ENCODE assay signal across 9 mouse cellular contexts in the genomic region with DNA sequence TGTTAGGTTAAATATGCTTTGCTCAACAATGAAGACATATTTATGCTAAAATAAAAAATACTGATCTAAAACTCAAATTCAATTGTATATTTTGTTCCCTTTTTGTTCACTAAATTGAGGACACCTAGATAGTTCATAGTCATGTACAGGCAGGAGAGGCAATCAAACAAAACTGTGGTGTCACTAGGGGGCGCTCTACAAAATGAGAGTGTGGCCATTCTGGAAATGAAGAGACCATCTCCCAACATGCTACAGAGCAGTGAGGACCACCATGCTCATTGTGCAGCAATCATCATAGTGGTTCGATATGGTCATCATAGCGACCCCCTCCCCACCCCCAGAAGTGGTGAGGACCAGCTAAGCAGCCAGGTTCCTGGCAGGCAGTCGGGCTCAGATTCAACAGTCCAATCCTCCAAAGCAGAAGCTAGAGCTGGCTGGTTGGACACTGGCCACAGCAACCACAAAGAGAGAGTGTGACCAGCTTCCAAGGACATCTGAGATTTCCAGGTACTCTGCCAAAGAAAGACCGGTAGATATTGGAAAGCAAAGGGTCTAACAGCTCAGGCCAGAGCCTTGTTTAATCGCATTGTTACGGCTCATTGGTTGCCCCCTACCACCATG.
DNase-seq lines count a peak whose midpoint lies in the region; ATAC-seq and TF ChIP-seq lines count a peak whose summit lies in the region.
"Had no signal": no experiment of that assay in that cellular context is flagged by ENCODE, and none has a peak within 500 bp of the region (broad histone marks: within the 10 kb centered on the region; RNA-seq: fewer than 3 reads in every experiment).

No protein-coding gene starts in this region.

- WGBS in lung, embryonic 14.5 days, result 84% methylated on average over 7 of the region's 7 CpGs
- WGBS in forebrain, embryonic 10.5 days, result 87% methylated on average over 7 of the region's 7 CpGs

- H3K36me3 ChIP-seq in lung, embryonic 14.5 days (ENCODE audit: insufficient read depth), result no peaks in the 10 kb centered on the region
- no peaks in the 10 kb centered on the region for H3K36me3 ChIP-seq in forebrain, embryonic 10.5 days (replicated peaks)
- H3K36me3 ChIP-seq: midbrain, embryonic 12.5 days had no signal

- H3K27me3 ChIP-seq in lung, embryonic 14.5 days (ENCODE audit: insufficient read depth, low read length), result no peaks in the 10 kb centered on the region
- no peaks in the 10 kb centered on the region for H3K27me3 ChIP-seq in forebrain, embryonic 10.5 days (ENCODE audit: poor library complexity, severe bottlenecking)
- H3K27me3 ChIP-seq: midbrain, embryonic 12.5 days had no signal

- H3K4me1 ChIP-seq in lung, embryonic 14.5 days (ENCODE audit: insufficient read depth), result peaks cover 3% of the 10 kb centered on the region; the same call in 1 of the 2 replicates
- H3K4me1 ChIP-seq in forebrain, embryonic 10.5 days, result peaks cover 7% of the 10 kb centered on the region; the same call in 1 of the 2 replicates
- H3K4me1 ChIP-seq: midbrain, embryonic 12.5 days had no signal

- H3K9me3 ChIP-seq in lung, embryonic 14.5 days (ENCODE audit: low read depth, low read length), result no peaks in the 10 kb centered on the region
- H3K9me3 ChIP-seq in forebrain, embryonic 10.5 days, result no peaks in the 10 kb centered on the region
- H3K9me3 ChIP-seq: midbrain, embryonic 12.5 days had no signal

- H3K4me3 ChIP-seq in lung, embryonic 14.5 days (ENCODE audit: low read depth, low read length), result no peak overlapping the region
- no peak overlapping the region for H3K4me3 ChIP-seq in forebrain, embryonic 10.5 days
- H3K4me3 ChIP-seq: midbrain, embryonic 12.5 days had no signal

- DNase-seq in cerebellum, adult 11 months, result peak; percentile 1
- DNase-seq in cerebellum, adult 11-12 months, result no peak
- peak; percentile 5 to 6 for DNase-seq in left cerebral cortex, postnatal 14 days (ENCODE audit: low spot score in 2 of 2)
- DNase-seq in left cerebral cortex, adult 8-10 months (ENCODE audit: low spot score in 2 of 2), result no peak
- DNase-seq in cerebellum, postnatal 36 days, result peak; percentile 7 to 19
- DNase-seq in lung, embryonic 14.5 days, result no peak
- DNase-seq in forebrain, embryonic 10.5 days (ENCODE audit: extremely low spot score, low spot score), result no peak
- DNase-seq in urinary bladder, postnatal 36 days (ENCODE audit: low spot score in 2 of 2), result no peak

- TF ChIP-seq CTCF in lung, embryonic 14.5 days (IDR thresholded peaks at IDR 0.05; ENCODE audit: low read depth), result peak; percentile 43; the same call in 1 of the 2 replicates

- no peak overlapping the region for H3K4me2 ChIP-seq in lung, embryonic 14.5 days
- H3K4me2 ChIP-seq: midbrain, embryonic 12.5 days had no signal

- H3K9ac ChIP-seq in lung, embryonic 14.5 days, result no peak overlapping the region
- H3K9ac ChIP-seq: midbrain, embryonic 12.5 days had no signal

- ATAC-seq in lung, embryonic 14.5 days (ENCODE audit: insufficient read depth), result no peak

- intact Hi-C loops in left cerebral cortex, postnatal 14 days (cut with DNase I), result loop anchor here (5.0 kb wide), 1 partner anchor 157 kb away; a partner anchor contains a TSS

- no peak overlapping the region for H3K27ac ChIP-seq in lung, embryonic 14.5 days (ENCODE audit: low read depth)
- no peak overlapping the region for H3K27ac ChIP-seq in forebrain, embryonic 10.5 days
- H3K27ac ChIP-seq: midbrain, embryonic 12.5 days had no signal

Comparison
In these comparisons a context has a peak if more than half of its experiments do, and no peak if none do; other contexts are left out.
1. DNase-seq: peak in cerebellum, adult 11 months (single experiment), left cerebral cortex, postnatal 14 days (2 of 2) and cerebellum, postnatal 36 days (2 of 2); none in cerebellum, adult 11-12 months (single experiment), left cerebral cortex, adult 8-10 months (0 of 2), lung, embryonic 14.5 days (single experiment), forebrain, embryonic 10.5 days (single experiment) and urinary bladder, postnatal 36 days (0 of 2).